Mouse (Mus musculus) kidney, adult 2 months (tissue): Measurements from ENCODE around the gene Akain1. TPM values are rescaled to one million over a fixed set of nuclear protein-coding genes. Genes with fewer than 3 reads are reported as not detected.

Experiments
- DNase-seq: peaks from one replicate; pipeline ENCODE4 v3.0.0; 2021
- H3K27ac ChIP-seq: fragments of 200-500 bp; 2 replicates; pipeline ENCODE4 v1.5.1; 2012; ENCODE audit warnings: low read depth, low read length, control low read depth, inconsistent platforms; ENCODE audit not compliant: insufficient read depth
- H3K27me3 ChIP-seq: fragments of 200-500 bp; replicated peaks from 2 replicates; pipeline ENCODE4 v1.6.1; 2012; ENCODE audit warnings: mild to moderate bottlenecking, moderate library complexity, low read length, inconsistent platforms; ENCODE audit not compliant: control insufficient read depth, insufficient read depth
- H3K36me3 ChIP-seq: fragments of 200-500 bp; 2 replicates; pipeline ENCODE4 v1.6.1; 2012; ENCODE audit warnings: mild to moderate bottlenecking, moderate library complexity, low read length, inconsistent platforms; ENCODE audit not compliant: control insufficient read depth, insufficient read depth
- H3K4me1 ChIP-seq: fragments of 200-500 bp; 2 replicates; pipeline ENCODE4 v1.6.1; 2011; ENCODE audit warnings: low read length; ENCODE audit not compliant: control insufficient read depth, insufficient read depth
- H3K4me3 ChIP-seq: fragments of 200-500 bp; 2 replicates; pipeline ENCODE4 v1.5.1; 2011; ENCODE audit warnings: mild to moderate bottlenecking, low read depth, low read length, control low read depth; ENCODE audit not compliant: insufficient read depth
- CTCF ChIP-seq: fragments of 200-500 bp; conservative IDR thresholded peaks from 2 replicates; pipeline ENCODE4 v1.5.1; 2011; ENCODE audit warnings: low read depth, mild to moderate bottlenecking, control low read depth, low read length, moderate library complexity, mixed read lengths; ENCODE audit not compliant: insufficient read depth, insufficient read length
- POLR2A ChIP-seq: fragments of 200-500 bp; IDR thresholded peaks from one replicate; pipeline ENCODE4 v1.6.1; 2011; ENCODE audit warnings: low read depth, low read length, control low read depth
- WGBS: fragments of 180-500 bp; shearing (Covaris S2); methylation state at CpG from one replicate; pipeline ENCODE4 v1.1.7; 2018; 5-methylcytosine and 5-hydroxymethylcytosine counted together
- polyA plus RNA-seq: library from polyadenylated mRNA; depleted of rRNA; stranded (reverse); fragments of >200 nt; gene quantifications from 2 replicates; pipeline ENCODE4 v1.2.3, GENCODE M21; 2012

The Akain1 gene
- polyA plus RNA-seq, 1 experiment = not detected

DNA sequence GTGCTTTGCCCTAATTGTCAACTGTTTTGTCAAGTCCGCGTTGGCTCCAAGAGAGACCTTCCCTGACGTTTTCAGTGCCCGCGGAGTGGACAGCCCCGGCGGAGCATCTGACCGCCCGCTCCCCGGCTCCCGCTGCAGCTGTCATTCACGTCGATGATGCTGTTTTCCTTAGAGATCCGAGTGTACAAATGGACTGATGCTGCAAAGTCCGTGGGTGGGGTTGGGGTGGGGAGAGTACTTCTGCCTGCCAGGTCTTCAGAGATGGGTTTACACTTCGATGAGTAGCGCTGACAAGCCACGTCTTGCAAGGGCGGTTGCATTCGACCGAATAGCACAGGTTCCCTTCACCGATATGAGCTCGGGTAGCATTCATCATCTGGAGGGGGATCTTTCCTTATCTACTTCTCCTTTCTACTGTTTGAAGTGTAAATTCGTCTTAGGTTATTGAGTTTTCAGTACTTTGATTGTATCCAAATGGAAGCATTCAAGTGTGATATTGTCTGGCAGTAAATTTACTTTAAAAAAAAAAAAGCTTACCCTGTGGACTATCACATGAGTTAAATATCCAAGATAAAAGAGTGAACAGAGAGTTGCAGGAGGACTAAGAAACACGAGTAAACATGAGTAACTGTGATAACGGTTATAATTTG lies 21.3 kb upstream of the Akain1 start:
- H3K27ac ChIP-seq = peak overlapping the region; percentile 99
- no peak for DNase-seq
- H3K27me3 ChIP-seq = no peaks in the 10 kb centered on the region
- H3K4me1 ChIP-seq = no peaks in the 10 kb centered on the region
- no peaks in the 10 kb centered on the region for H3K36me3 ChIP-seq
- H3K4me3 ChIP-seq = peak overlapping the region; percentile 74
- 2% methylated on average over 26 of the region's 26 CpGs for WGBS
- TF ChIP-seq CTCF = no peak
- no peak for TF ChIP-seq POLR2A

GRCm38 (mm10) chr17:69421592-69421991 lies 17.5 kb upstream of the Akain1 start:
- no peak for DNase-seq
- H3K27ac ChIP-seq = no peak overlapping the region
- WGBS = 8% methylated on average over 1 of the region's 1 CpGs
- no peaks in the 10 kb centered on the region for H3K4me1 ChIP-seq
- TF ChIP-seq POLR2A (no peak), CTCF (no peak)
- no peaks in the 10 kb centered on the region for H3K27me3 ChIP-seq
- H3K4me3 ChIP-seq = no peak overlapping the region
- no peaks in the 10 kb centered on the region for H3K36me3 ChIP-seq

GRCm38 (mm10) chr17:69437836-69438235 lies 1.3 kb upstream of the Akain1 start:
- TF ChIP-seq CTCF (no peak), POLR2A (no peak)
- no peaks in the 10 kb centered on the region for H3K4me1 ChIP-seq
- no peaks in the 10 kb centered on the region for H3K27me3 ChIP-seq
- 73% methylated on average over 5 of the region's 5 CpGs for WGBS
- no peak for DNase-seq
- H3K4me3 ChIP-seq = no peak overlapping the region
- no peak overlapping the region for H3K27ac ChIP-seq
- no peaks in the 10 kb centered on the region for H3K36me3 ChIP-seq

DNA sequence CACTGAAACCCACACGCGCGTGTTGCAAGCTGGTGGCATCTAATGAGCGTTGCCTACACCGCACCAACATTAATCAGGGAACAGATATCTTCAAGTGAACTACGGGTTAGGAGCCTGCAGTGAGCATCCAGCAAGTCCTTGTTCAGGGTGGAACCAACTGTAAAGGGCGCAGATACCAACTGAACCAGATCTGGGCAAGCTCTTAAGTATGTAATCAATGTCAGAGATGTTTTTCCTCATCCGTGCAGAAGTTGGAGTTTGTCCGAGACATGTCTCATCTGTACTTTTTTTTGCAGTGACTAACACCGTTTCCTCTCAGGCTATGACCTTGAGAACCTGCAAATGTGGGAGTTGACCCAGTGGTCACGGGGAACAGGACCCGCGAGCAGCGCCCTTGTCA lies 640 bp upstream of the Akain1 start:
- Histone ChIP-seq H3K4me3 (no peak overlapping the region), H3K36me3 (no peaks in the 10 kb centered on the region), H3K4me1 (no peaks in the 10 kb centered on the region), H3K27me3 (no peaks in the 10 kb centered on the region), H3K27ac (no peak overlapping the region)
- 29% methylated on average over 14 of the region's 14 CpGs for WGBS
- TF ChIP-seq POLR2A = no peak
- no peak for TF ChIP-seq CTCF
- no peak for DNase-seq

DNA sequence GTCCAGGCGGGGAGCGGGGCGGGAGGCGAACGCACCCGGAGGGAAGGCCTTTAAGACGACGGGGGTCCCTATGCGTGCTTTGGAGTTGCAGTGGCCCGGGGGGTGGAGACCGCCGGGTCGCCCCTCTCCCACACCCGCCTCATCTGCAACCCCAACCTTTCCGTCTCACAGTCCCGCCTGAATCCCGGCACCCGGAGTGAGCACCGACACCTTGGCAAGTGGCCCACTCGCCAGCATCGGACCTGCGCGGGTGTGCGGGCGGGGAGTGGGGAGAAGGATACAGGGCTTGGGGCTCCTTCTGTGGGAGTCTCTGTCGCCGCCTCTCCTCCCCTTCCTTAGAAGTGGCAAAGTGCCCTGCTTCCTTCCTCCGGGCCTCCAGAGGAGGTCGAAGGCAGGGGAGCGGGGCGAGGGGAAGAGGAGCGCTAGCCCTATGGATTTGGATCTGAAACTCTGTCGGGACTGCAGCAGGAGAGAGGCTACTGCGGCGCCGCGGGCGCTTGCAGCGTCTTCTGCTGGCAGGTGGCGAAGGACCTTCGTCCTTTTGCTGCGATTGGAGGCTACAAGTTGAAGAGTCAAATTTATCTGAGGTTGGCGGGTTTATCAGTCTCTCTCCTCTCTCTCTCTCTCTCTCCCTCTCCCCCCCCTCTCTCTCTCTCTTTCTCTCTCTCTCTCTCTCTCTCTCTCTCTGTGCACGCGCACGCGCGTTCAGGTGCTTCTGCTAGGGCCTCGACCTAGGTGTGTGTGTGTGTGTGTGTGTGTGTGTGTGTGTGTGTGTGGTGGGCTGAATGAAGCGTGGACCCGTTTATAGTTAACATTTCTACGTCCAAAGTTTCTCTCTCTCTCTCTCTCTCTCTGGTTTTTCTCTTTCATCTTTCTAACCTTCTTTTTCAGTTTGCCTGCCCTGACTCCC lies 700 bp downstream of the Akain1 start:
- Histone ChIP-seq H3K4me3 (no peak overlapping the region), H3K4me1 (no peaks in the 10 kb centered on the region), H3K27me3 (no peaks in the 10 kb centered on the region), H3K36me3 (no peaks in the 10 kb centered on the region), H3K27ac (no peak overlapping the region)
- WGBS = 2% methylated on average over 51 of the region's 52 CpGs
- TF ChIP-seq CTCF (no peak), POLR2A (no peak)
- DNase-seq = no peak

GRCm38 (mm10) chr17:69441041-69441440 lies 1.9 kb downstream of the Akain1 start:
- Histone ChIP-seq H3K4me1 (no peaks in the 10 kb centered on the region), H3K4me3 (no peak overlapping the region), H3K27me3 (no peaks in the 10 kb centered on the region), H3K36me3 (no peaks in the 10 kb centered on the region), H3K27ac (no peak overlapping the region)
- no peak for TF ChIP-seq CTCF
- TF ChIP-seq POLR2A = no peak
- no peak for DNase-seq
- WGBS = 12% methylated on average over 9 of the region's 9 CpGs

DNA sequence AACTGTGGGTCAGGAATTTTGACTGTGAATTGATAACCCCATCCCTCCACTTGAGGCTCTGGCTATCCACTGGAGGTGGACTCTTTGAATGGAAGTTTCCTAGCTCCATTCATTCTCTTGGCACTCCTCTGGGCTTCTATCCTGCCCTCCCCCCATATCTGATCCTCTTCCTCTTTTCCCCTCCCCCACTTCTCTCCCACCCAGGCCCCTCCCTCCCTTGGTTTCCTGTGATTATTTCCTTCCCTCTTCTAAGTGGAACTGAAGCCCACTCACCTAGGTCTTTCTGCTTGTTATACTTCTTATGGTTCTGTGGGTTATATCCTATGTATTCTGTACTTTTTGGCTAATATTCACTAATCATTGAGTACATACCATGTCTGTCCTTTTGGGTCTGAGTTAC lies 9.6 kb downstream of the Akain1 start:
- no peak for TF ChIP-seq POLR2A
- Histone ChIP-seq H3K4me1 (no peaks in the 10 kb centered on the region), H3K27me3 (no peaks in the 10 kb centered on the region), H3K36me3 (no peaks in the 10 kb centered on the region), H3K27ac (no peak overlapping the region), H3K4me3 (no peak overlapping the region)
- DNase-seq = no peak
